Mouse (Mus musculus) adrenal gland (tissue): ENCODE measurements around the gene Twist2.

Experiments used
- intact Hi-C: fragments of 180-260 bp; cut with DNase I; formaldehyde crosslinking; loops from one replicate; pipeline ENCODE4 v1.15.1; 2025
- long read RNA-seq, 2 experiments: library from polyadenylated mRNA; unstranded; transcript quantifications; one replicate each; pipeline ENCODE4 v2.0.0; 2020; ENCODE audit warnings: borderline replicate concordance in 1 of 2; ENCODE audit not compliant: insufficient replicate concordance in 1 of 2

Gene Twist2
- long read RNA-seq, experiment 1, partial matches to known transcripts, result 0 of 1 reads
- long read RNA-seq, experiment 1, other reads (novel, unspliced or antisense), result 0 of 1 reads
- long read RNA-seq, experiment 2, partial matches to known transcripts, result 0 of 3 reads
- long read RNA-seq, experiment 2, other reads (novel, unspliced or antisense), result 0 of 3 reads

DNA sequence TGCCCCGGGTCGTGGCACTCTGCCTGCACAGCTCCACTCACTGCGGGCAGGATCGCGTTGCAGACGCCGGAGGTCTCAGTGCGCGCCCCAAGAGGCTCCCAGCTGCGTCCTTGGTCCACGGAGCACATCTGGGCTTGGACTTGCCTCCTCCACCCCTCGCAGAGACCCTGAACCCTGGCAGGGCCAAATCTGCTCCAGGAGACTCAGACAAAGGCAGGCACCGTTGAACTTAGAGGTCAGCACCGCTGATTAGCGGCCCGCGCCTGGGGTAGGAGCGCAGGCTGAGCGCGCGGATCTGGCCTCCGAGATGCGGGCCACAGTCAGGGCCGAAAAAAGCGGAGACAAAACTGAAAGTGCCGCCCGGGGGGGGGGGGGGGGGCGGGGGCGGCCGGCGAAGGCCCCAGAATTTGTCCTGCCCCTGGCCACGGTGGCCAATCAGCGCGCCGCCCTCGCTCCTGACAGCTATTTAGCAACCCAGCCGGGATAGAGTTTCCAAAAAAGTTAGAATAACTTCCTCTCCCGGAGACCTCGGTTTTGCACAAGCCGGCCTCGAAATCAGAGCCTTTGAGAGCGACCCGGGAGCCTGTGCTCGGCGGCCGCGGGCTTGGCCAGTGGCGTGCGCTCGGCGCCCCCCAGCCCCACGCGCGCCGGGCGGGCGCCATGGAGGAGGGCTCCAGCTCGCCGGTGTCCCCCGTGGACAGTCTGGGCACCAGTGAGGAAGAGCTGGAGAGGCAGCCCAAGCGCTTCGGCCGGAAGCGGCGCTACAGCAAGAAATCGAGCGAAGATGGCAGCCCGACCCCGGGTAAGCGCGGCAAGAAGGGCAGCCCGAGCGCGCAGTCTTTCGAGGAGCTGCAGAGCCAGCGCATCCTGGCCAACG is at the start of gene Twist2:
Gene Twist2 (plus strand): TSS at position 495 of the 877 bp plus-strand sequence.
- intact Hi-C loops, result no loop called here

GRCm38 (mm10) chr1:91752931-91753330 is 48.3 kb upstream of the Twist2 start:
- intact Hi-C loops, result no loop called here

DNA sequence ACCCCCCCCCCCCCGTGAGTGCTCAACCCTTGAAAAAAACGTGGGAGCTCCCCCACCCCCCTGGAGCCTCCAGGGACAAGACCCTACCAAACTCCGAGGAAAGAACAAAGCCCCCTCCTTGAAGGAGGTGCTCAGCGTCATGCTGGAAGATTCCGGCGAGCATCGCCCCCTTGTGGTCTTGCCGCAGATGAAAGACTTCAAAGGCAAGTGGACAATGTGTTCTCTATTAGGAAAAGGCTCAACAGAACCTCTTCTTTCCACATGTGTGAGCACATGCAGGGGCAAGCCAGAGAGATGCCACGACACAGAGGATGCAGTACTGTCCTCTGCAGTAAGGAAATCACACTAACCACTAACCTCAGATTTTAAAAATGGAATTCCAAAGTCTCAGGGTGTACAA is 46.2 kb upstream of the Twist2 start:
- intact Hi-C loops, result loop anchor here (2.0 to 5.0 kb wide), 4 partner anchors 122 to 233 kb away; no protein-coding TSS in a partner anchor

DNA sequence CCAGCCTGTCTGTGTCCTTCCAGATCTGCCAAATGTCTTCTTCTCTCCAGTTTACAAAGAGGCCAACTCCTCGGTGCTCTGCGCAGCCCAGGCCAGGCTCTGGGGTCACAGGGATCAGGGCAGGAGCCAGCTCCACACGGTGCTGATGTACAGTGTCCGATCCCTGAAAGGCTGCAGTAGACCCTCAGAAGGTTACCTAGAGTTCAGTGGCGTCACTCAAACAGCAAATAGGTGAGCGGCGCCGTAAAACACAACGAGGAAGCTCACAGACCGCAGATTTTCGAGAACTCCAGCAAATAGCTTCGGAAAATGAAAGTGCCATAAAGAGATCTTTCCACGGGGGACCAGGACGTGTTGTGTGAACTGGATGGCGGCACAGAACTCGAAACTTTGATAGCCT is 44.0 kb upstream of the Twist2 start:
- intact Hi-C loops, result loop anchor here (5.0 kb wide), 3 partner anchors 120 to 235 kb away; no protein-coding TSS in a partner anchor

DNA sequence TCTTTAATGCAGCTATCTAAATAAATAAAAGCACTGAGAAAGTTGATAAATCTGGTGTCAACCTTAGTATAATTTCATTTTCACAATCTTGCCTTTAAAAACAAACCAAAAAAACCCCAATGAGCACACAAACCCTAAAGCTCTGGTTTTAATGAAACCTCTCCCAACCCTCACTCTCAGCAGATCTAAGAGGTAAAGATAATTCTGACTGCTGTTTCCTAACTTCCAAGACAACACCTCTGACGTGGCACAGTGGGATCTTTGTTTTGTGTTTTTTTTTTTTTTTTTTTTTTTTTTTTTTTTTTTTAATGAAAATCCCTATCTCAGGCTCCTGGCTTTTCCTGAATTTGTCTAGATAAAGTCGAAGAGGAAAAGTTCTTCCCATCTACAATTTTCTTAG is 43.1 kb upstream of the Twist2 start:
- intact Hi-C loops, result loop anchor here (5.0 kb wide), 3 partner anchors 119 to 236 kb away; no protein-coding TSS in a partner anchor

- intact Hi-C loops, result loop anchor here (5.0 kb wide), 3 partner anchors 118 to 237 kb away; no protein-coding TSS in a partner anchor
Observed at GRCm38 (mm10) chr1:91758600-91759515, 42.4 kb upstream of the Twist2 start.

DNA sequence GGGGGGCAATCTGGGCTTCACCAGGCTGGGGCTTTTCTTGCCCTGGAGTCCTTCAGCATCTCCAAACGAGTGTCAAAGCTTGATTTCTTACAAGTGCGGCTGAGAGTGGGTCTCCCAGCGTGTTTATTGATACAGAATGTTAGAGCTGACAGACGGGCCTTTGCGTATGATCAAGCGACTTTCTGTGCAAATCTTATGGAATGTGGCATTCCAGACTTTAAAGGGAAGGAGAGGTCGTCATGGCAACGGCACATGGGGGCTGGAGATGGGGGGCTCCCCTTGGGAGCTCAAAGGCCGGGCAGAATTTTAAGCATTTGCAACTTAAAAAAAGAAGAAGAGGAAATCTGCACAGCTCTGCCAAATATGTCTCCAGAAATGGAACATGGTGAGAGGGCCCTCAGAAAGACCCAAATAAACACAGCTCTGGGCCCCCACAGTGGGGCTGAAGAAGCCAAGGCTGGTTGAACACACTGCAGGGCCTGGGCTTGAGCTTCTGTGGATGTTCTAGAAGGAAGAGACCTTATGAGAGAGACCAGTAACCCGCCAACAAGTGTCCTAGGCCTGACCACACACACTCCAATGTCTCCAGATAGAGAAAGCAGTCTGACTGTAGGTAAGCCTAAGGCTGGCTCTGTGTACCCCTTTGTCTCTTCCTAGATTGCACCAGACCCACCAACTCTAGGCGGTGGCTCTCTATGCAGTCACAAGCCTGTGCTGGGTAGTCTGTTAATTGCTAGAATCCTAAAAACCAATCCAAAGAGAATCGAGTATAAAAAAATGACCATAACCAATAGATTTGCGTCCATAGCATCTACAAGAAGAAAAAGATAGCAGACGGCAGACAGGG is 40.9 kb upstream of the Twist2 start:
- intact Hi-C loops, result no loop called here

DNA sequence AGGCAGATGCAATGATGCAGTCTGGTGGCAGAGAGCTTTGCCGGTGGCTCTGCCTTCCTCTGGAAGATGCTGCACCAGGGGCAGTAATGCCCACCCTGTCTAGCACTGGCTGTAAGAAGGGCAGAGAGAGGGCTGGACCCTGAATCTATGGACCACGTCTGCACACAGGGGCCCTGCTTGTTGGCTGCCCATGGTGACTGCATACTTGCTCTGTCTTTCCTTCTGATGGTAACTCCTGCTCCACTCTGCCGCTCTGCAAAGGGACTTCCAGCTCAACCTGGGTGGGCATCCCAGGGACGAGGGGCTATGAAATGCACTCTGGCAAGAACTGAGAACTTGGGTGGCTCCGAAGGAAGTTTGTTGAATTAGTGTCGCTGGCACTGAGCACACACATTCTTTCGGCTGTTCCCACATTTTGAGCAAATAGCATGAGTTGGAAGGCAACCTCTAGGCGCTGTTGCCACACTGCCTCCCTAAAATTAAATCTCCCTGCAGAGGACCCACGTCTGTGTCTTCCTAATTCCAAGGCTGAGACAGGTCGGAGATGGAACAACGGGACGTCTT is 38.7 kb upstream of the Twist2 start:
- intact Hi-C loops, result no loop called here

DNA sequence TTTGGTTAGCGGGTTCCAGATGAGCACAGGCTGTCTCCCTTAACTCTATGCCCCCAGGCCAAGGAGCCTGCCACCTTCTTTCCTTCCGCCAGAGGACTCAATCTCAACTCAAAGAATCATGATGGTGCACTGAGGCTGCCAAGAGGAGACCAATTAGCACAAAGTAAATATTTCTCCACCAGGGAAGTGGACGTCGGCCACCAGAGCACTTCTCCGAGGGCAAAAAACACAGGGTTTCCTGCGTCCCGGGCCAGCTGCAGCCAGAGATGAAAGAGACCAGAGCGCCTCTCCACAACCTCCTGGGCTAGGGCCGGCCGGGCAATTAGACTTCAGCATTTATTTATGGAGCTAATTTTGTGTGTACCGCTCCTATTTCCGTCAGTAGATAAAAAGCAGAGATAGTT is 31.0 kb upstream of the Twist2 start:
- intact Hi-C loops, result no loop called here

- intact Hi-C loops, result no loop called here
Observed at GRCm38 (mm10) chr1:91770676-91771075, 30.6 kb upstream of the Twist2 start.

- intact Hi-C loops, result no loop called here
Observed at GRCm38 (mm10) chr1:91776928-91777327, 24.3 kb upstream of the Twist2 start.

GRCm38 (mm10) chr1:91779819-91780218 is 21.4 kb upstream of the Twist2 start:
- intact Hi-C loops, result no loop called here

DNA sequence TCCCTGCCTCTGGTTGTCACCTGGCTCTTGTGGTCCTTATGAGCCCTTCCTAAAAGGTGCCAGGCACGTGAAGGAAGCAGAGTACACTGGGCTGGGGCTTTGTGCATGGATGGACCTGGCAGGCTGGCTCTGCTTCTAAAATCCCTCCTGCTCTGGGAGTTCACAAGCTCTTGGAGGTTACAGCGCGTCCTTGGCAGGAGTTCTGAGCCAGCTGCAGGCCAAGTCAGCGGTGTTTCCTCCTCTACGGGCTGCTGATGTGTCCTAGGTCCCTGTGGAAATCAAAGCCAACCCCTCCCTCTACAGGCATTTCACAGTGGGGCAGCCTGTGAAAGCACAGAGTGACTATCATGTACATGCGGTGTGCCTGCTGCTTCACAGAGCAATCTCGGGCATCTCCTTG is 20.1 kb upstream of the Twist2 start:
- intact Hi-C loops, result no loop called here

DNA sequence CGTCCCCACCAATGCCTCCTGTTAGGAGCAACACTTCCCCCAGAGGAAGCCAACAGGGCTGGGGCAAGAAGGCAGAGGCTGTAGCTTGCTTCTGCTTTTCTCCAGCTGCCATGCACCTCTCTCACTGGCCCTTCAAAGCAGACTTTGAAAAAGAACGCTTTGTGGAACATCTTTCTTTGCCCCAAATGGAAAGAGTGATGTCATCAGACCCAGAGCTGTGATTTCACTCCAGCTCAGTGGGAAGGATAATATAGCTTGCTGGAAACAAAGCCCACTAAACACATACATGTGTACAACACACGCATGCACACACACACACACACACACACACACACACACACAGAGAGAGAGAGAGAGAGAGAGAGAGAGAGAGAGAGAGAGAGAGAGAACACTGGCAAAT is 17.1 kb upstream of the Twist2 start:
- intact Hi-C loops, result no loop called here

GRCm38 (mm10) chr1:91799323-91799722 is 1.9 kb upstream of the Twist2 start:
- intact Hi-C loops, result no loop called here

- intact Hi-C loops, result no loop called here
Observed at GRCm38 (mm10) chr1:91800348-91800747, 913 bp upstream of the Twist2 start.

DNA sequence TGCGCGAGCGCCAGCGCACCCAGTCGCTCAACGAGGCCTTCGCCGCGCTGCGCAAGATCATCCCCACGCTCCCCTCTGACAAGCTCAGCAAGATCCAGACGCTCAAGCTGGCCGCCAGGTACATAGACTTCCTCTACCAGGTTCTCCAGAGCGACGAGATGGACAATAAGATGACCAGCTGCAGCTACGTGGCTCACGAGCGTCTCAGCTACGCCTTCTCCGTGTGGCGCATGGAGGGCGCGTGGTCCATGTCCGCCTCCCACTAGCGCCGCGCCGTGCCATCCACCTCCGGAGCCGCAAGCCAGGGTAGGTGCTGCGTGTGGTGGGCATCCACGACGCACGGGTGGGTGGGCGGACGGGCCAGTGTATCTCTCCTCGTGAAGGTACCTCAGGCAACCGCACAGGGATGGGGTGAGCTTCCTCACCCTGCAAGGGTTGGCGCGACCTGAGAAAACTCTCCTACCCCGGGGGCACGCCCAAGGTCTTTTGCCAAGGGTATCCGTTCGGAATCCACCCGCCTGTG is 644 bp downstream of the Twist2 start:
- intact Hi-C loops, result no loop called here

- intact Hi-C loops, result no loop called here
Observed at GRCm38 (mm10) chr1:91802406-91803121, 1.3 kb downstream of the Twist2 start.

DNA sequence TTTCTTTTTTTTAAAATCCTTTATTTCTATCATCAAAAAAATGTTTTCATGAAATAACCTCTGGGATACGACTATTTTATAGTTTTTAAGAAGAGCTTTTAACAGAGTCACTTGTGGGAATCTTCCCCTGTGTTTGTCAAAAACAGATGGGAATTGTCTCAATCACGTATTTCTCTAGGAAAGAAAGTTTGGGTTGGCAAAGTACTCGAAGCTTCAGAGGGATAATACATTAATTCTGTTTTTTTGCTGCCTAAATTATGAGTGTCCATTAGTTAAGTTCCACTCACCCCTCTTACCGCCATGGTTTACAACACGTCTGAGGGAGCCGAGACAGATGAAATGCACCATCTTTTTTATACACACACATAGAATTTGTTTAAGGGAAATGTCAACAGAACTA is 2.2 kb downstream of the Twist2 start:
- intact Hi-C loops, result no loop called here
